Mouse (Mus musculus): ENCODE data around the gene Krt27.
A peak's percentile ranks its signal among the peaks of the same experiment; 100 is the strongest.

DNA sequence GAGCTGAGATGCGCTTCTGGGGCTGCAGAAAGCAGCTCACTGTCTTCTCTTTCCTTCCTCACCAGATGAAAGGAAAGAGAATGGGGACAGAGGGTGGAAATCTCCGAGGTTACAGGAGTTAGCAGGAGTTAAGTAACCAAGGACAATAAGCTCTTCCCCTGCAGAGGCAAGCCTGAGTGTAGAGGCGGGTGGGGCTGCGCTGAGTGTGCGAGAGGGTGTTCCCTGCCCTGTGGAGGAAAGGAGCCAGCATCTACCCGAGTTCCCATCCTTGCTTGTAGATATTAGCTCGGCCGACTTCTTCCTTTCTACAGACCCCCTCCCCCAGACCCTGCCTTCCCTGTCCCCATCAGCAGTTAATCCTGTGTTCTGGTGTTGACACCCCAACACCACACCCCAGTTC lies 47.9 kb upstream of the Krt27 start:
- TF ChIP-seq POLR2A (IDR thresholded peaks at IDR 0.05; ENCODE audit: control insufficient read depth in 1 of 2, insufficient read depth in 1 of 2, low read depth in 1 of 2, low read length in 2 of 2, poor library complexity in 1 of 2) (no peak; a peak in 1 of 4 replicates), MYC (IDR thresholded peaks at IDR 0.05; ENCODE audit: low read depth, low read length) (peak; percentile 61; the same call in 1 of the 2 replicates), GABPA (IDR thresholded peaks at IDR 0.05; ENCODE audit: low read depth, low read length) (no peak), CTCF (IDR thresholded peaks at IDR 0.05 in 2 of 3, conservative IDR thresholded peaks at IDR 0.05 in 1 of 3; ENCODE audit: control insufficient read depth in 1 of 3, insufficient read depth in 1 of 3, low read depth in 2 of 3, low read length in 3 of 3, poor library complexity in 1 of 3, severe bottlenecking in 1 of 3) (no peak), ZC3H11A (IDR thresholded peaks at IDR 0.05; ENCODE audit: low read depth, low read length) (no peak), CHD1 (IDR thresholded peaks at IDR 0.05; ENCODE audit: low read depth, low read length) (no peak), TCF12 (IDR thresholded peaks at IDR 0.05; ENCODE audit: low read depth, low read length) (no peak)

Measured in MEL (cell line).